Mouse (Mus musculus) kidney, postnatal 36 days (tissue): ENCODE measurements around the gene Btbd35f26.
"Not testable (repeated sequence)": the region's sequence is repeated elsewhere in the genome, so short reads cannot be mapped to it uniquely, and the experiment has no call there.

Source experiments
- DNase-seq, 2 experiments: peaks; one replicate each; pipeline ENCODE4 v3.0.0; 2021 to 2022; ENCODE audit warnings: mixed read lengths in 2 of 2

Btbd35f26 gene

DNA sequence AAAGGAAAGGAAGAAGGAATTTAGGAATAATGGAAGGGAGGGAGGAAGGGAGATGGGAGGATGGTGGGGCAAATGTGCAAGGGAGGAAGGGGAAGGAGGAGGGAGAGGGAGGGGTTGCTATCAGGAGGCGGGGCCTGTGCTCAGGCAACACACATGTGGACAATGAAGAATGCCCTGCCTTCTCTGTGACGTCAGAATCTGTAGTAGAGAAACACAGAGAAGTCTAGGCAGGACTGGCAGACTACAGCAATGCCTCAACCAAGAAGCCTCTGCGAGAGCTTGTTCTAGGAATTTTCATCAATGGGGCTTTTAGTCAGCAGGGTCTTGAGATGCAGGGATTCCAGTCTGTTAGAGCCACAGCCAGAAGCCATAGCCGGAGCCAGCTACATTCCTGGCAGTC lies at the start of gene Btbd35f26:
Gene Btbd35f26 (plus strand): TSS at position 301 of the 400 bp plus-strand sequence.
- DNase-seq = not testable (repeated sequence)

DNA sequence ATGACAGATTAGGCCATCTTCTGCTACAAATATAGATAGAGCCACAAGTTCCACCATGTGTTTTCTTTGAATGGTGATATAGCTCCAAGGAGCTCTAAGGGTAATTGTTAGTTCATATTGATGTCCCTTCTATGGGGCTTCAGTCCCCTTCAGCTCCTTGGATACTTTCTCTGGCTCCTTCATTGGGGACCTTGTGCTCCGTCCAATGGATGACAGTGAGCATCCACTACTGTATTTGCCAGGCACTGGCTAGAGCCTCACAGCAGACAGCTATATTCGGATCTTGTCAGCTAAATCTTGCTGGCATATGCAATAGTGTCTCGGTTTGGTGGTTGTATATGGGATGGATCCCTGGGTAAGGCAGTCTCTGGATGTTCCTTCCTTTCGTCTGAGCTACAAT lies 5.7 kb downstream of the Btbd35f26 start:
- DNase-seq = not testable (repeated sequence)

DNA sequence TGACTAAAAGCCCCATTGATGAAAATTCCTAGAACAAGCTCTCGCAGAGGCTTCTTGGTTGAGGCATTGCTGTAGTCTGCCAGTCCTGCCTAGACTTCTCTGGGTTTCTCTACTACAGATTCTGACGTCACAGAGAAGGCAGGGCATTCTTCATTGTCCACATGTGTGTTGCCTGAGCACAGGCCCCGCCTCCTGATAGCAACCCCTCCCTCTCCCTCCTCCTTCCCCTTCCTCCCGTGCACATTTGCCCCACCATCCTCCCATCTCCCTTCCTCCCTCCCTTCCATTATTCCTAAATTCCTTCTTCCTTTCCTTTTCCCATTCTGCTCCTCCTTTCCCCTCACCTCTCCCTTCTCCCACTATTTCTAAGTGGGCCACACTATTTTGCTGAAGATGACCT lies 47.6 kb downstream of the Btbd35f26 start, which contains the start of gene Btbd35f19:
Gene Btbd35f19 (minus strand): TSS at position 101 of the 400 bp plus-strand sequence.
- not testable (repeated sequence) for DNase-seq
